Mouse (Mus musculus): Measurements from ENCODE around the gene Hsdl1. TPM values are rescaled to one million over a fixed set of nuclear protein-coding genes. Genes with fewer than 3 reads are reported as not detected.

Gene Hsdl1
- total RNA-seq (2021) = 10 to 100 TPM; 43.9 to 51.2 TPM
- long read RNA-seq, experiment 1, transcript Hsdl1-201 (5 exons, 3,141 nt) = major isoform, 56 of 71 reads
- long read RNA-seq, experiment 1, partial matches to known transcripts = 3 of 71 reads
- long read RNA-seq, experiment 1, other reads (novel, unspliced or antisense) = 12 of 71 reads
- long read RNA-seq, experiment 2, transcript Hsdl1-201 (5 exons, 3,141 nt) = major isoform, 82 of 114 reads
- long read RNA-seq, experiment 2, partial matches to known transcripts = 9 of 114 reads
- long read RNA-seq, experiment 2, other reads (novel, unspliced or antisense) = 23 of 114 reads

DNA sequence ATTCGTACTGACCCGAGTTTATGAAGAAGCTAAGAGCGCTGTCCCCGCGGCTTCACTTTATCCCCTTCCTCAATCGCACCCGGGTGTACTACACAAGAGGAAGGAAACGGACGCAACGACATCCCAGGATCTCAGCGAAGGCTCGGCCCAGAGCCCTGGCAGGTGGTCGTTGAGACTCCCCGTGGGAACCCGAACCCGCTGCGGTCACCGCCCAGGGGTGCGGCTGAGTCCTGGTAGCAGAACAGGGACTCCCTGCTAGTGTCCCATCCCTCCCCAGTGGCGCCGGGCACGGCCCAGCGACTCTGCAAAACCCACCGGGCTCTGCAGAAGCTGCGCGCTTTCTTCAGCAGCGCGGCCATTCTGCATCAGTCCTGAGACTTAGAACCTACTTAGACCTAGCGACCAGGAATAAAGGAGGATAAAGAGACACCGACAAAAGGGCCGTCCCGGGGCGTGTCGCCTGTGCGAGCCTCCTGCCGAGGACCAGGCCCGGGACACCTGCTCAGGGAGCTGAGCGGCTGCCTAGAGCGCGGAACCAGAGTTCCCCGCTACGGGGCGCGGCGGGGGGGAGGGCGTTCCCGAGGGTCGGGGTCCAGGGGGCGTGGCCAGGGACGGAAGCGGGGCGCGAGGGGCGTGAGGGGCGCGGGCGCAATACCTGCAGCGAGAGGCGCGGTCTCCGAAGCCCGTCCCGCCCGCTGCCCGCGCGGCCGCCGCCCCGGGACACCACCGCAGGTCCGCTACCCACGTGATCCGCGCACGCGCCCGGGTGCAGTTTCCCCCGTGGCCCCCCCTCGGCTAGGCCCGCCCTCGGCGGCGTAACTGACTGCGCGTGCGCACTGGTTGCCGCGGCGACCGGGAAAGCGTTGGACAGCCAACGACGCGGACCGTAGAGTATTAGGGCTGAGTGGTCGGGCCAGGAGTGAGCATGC lies at the start of gene Hsdl1, which contains the start of gene Dnaaf1:
TSS of gene Hsdl1 (minus strand) at position 747 of the 929 bp plus-strand sequence.
TSS of gene Dnaaf1 (plus strand) at position 799 of the 929 bp plus-strand sequence.
- peak within 1 kb of the TSS; percentile 75 for H3K27ac ChIP-seq
- H3K4me3 ChIP-seq = peak within 1 kb of the TSS; percentile 96
- peak; percentile 53 for TF ChIP-seq CTCF (conservative IDR thresholded peaks at IDR 0.05)
- peak; percentile 94 to 98 for DNase-seq (ENCODE audit: low spot score in 2 of 2)

DNA sequence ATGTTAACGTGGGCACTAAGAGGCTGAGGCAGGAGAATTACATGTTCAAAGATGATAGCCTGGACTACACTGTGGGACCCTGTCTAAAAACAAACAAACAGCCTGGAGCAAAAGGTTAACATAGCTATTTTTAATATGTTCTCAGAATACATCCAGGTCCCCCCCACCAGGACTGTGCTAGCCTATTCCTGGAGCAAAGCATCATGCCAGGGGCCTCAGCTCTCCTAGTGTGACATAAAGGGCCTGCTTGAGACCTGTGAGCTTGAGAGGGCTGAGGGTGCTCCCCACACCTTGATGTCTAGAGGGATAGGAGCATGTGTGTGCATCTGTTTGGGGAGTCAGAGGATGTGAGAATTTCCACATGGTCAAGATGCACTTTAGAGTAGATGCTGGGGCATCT lies 48.8 kb upstream of the Hsdl1 start:
- DNase-seq (ENCODE audit: low spot score in 2 of 2) = no peak
- no peak overlapping the region for H3K27ac ChIP-seq
- no peak overlapping the region for H3K4me3 ChIP-seq
- no peak for TF ChIP-seq CTCF (conservative IDR thresholded peaks at IDR 0.05)

DNA sequence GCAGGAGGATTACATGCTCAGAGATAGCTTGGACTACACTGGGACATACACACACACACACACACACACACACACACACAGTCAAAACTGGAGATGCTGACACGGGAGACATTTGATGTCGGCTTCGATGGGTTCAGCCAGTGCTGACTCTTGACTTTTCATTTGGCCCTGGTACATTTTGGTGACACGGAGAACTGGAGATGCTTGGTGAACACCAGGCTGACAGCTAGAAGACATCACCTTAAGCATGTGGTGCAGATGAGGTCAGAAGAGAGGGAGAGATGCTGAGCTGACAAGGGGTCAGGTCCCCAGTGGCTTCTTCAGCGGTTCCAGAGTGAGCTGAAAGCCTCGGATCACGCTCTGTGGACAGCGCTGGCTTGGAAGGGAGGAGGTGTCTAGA lies 48.1 kb upstream of the Hsdl1 start:
- no peak for TF ChIP-seq CTCF (conservative IDR thresholded peaks at IDR 0.05)
- Histone ChIP-seq H3K27ac (no peak overlapping the region), H3K4me3 (no peak overlapping the region)
- no peak for DNase-seq (ENCODE audit: low spot score in 2 of 2)

GRCm38 (mm10) chr8:119622555-119622954 lies 47.6 kb upstream of the Hsdl1 start:
- no peak for TF ChIP-seq CTCF (conservative IDR thresholded peaks at IDR 0.05)
- Histone ChIP-seq H3K4me3 (no peak overlapping the region), H3K27ac (no peak overlapping the region)
- no peak for DNase-seq (ENCODE audit: low spot score in 2 of 2)

- H3K27ac ChIP-seq = no peak overlapping the region
- DNase-seq (ENCODE audit: low spot score in 2 of 2) = no peak
- H3K4me3 ChIP-seq = no peak overlapping the region
- TF ChIP-seq CTCF (conservative IDR thresholded peaks at IDR 0.05) = no peak
These were observed 46.0 kb upstream of the Hsdl1 start for GRCm38 (mm10) chr8:119620848-119621465.

DNA sequence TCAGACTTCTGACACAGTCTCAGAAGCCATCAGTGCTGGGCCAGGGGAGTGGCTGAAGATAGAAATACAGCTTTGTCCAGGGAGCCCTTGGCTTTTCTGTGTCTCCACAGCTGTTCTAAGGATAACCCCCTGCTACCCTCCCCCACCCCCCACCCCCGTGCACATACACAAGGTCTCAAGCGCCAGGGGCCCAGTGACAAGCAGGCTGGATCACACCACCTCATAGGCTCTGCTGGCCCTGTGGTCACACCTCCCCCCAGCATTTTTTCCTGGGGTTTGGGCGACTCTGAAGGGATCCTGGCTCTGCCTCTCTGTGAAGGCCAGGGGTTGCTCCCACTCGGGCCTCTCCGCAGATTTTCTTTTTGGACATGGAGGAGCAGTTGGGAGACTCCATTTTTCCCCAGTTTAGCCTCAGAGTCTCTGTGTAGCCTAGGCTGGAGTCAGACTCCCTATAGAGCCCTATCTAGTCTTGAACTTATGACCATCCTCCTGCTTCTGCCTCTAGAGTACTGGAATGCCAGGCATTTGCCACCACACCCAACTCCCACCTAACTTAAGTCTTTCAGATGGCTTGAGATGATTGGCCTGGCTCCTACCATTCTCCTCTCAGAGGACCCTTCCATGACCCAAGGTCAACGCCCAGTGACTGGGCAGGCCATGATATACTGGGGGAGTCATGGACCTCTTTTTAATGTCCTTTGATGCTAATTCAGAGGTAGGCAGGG lies 45.3 kb upstream of the Hsdl1 start:
- no peak for TF ChIP-seq CTCF (conservative IDR thresholded peaks at IDR 0.05)
- Histone ChIP-seq H3K4me3 (no peak overlapping the region), H3K27ac (no peak overlapping the region)
- DNase-seq (ENCODE audit: low spot score in 2 of 2) = no peak

DNA sequence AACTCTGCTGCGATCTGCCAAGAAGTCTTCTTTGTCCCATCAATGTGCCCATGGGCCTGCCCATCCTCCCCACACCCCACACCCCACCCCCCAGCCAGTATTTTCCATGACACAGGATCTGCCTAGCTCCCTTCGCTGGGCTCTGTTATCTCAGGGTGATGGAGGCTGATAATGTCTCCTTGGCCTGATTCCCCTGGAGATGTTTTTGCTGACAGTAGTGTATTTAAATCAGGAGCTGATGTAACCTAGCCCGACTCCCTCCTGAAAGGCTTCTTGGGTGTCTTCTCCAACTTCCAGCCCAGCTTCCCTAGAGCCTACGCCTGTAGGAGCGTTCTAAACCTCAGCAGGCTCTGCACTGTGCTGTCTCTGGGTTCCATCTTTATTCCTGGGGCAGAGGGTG lies 43.9 kb upstream of the Hsdl1 start:
- DNase-seq (ENCODE audit: low spot score in 2 of 2) = no peak
- H3K4me3 ChIP-seq = no peak overlapping the region
- TF ChIP-seq CTCF (conservative IDR thresholded peaks at IDR 0.05) = no peak

GRCm38 (mm10) chr8:119617586-119617985 lies 42.6 kb upstream of the Hsdl1 start:
- DNase-seq (ENCODE audit: low spot score in 2 of 2) = no peak
- no peak for TF ChIP-seq CTCF (conservative IDR thresholded peaks at IDR 0.05)
- Histone ChIP-seq H3K27ac (no peak overlapping the region), H3K4me3 (no peak overlapping the region)

More for the DNA sequence above, 43.9 kb upstream of the Hsdl1 start:
- no peak overlapping the region for H3K27ac ChIP-seq

DNA sequence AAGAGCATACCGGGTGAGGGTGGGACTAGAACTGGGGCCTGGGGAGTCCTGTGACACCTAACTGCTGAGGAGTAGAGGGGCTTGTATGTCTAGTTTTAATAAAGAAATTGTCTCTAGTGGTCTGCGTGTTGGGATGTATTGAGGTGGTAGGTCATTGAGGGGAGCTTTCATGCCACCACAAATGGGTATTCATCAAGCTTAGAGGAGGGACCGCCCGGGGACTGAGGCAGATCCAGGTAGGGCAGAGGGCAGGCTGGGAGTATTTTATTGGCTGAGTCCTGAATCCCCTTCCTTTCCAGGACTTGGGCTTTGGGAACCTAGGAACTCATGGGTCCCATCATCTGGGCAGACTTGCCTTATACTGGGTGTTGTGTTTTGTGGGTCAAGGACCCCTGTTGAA lies 41.8 kb upstream of the Hsdl1 start:
- Histone ChIP-seq H3K4me3 (no peak overlapping the region), H3K27ac (no peak overlapping the region)
- no peak for DNase-seq (ENCODE audit: low spot score in 2 of 2)
- TF ChIP-seq CTCF (conservative IDR thresholded peaks at IDR 0.05) = no peak

DNA sequence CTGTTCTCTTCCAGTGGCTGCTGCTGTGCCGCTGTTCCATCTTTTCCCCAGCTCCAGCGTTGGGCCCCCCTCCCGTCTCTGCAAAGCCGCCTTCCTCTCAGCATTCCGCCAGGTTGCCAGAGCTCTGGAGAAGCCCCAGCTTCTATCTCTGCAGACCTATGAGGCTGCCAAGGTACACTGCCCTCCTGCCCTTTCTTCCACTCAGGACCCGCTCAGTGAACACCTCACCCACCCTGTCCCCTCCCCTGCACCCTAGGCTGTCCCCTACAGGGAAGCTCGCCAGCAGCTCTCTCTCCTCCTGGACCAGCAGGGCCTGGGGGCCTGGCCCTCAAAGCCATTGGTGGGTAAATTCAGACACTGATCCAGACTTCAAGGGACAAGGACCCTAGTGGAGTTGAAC lies 41.4 kb upstream of the Hsdl1 start:
- Histone ChIP-seq H3K4me3 (no peak overlapping the region), H3K27ac (no peak overlapping the region)
- DNase-seq (ENCODE audit: low spot score in 2 of 2) = no peak
- no peak for TF ChIP-seq CTCF (conservative IDR thresholded peaks at IDR 0.05)

- DNase-seq (ENCODE audit: low spot score in 2 of 2) = no peak
- H3K4me3 ChIP-seq = no peak overlapping the region
- no peak for TF ChIP-seq CTCF (conservative IDR thresholded peaks at IDR 0.05)
- H3K27ac ChIP-seq = no peak overlapping the region
These were observed 40.1 kb upstream of the Hsdl1 start for GRCm38 (mm10) chr8:119615096-119615495.

DNA sequence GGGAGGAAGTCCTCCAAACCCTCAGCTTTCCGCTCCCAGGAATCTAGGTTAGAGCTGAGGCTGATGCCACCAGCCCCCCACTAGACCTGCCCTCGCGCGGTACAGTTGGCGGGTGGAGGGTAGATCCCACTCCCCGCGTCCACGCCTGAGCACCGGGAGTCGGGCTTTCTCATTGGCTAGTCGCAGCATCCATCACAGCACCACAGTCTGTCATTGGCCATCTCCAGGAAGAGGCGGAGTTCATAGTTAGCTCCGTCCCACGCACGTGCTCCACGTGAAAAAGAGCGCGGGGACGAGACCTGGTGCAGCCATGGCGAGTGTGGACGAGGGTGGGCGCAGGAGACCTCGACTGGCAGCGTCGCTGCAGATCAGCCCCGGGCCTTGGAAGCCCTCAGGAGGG lies 37.5 kb upstream of the Hsdl1 start, which contains the start of gene Adad2:
TSS of gene Adad2 (plus strand) at position 277 of the 400 bp plus-strand sequence.
- TF ChIP-seq CTCF (conservative IDR thresholded peaks at IDR 0.05) = no peak
- Histone ChIP-seq H3K4me3 (no peak within 1 kb of the TSS), H3K27ac (no peak within 1 kb of the TSS)
- DNase-seq (ENCODE audit: low spot score in 2 of 2) = no peak
